Mouse (Mus musculus): Measurements from ENCODE around the gene Rslcan18.
"Not testable (repeated sequence)": the region's sequence is repeated elsewhere in the genome, so short reads cannot be mapped to it uniquely, and the experiment has no call there.

Rslcan18 gene

DNA sequence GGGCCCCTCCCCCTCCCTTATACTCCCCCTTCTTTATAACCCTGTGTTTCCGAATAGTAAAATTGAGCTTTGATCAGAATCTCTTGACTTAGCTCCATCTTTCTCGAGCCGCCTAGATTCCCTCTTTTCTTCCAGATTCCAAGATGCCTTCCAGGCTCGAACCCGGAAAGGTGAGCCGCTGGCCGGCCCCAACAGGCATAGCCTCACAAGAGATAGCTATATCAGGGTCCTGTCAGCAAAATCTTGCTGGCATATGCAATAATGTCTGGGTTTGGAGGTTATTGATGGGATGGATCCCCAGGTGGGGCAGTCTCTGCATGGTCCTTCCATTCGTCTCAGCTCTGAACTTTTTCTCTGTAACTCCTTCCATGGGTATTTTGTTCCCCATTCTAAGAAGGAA is at the start of gene Rslcan18:
Rslcan18 (minus strand) TSS at position 101 of the 400 bp plus-strand sequence.
- not testable (repeated sequence) for DNase-seq

GRCm38 (mm10) chr13:67128038-67128721 is 12.1 kb upstream of the Rslcan18 start:
- peak; percentile 81 for DNase-seq

- not testable (repeated sequence) for DNase-seq
Measured at GRCm38 (mm10) chr13:67127507-67127906, 11.4 kb upstream of the Rslcan18 start.

DNA sequence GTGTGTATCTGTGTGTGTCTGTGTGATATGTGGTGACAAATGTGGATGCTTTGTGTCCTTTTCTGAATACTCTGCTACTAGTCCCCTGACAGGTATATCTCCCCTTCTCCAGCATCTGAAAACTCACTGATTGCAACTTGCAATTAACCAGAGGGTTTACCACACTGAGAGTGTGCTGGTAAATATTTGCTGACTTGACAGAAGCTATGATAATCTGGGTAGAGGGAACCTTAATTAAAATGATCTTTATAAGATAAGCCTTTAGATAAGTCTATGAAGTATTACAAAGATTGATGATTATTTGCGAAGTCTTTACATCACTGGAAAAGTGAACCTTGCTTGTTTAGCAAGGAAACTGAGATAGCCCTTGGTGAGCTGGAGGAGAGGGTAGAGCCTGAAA is 8.4 kb upstream of the Rslcan18 start:
- DNase-seq = no peak

- not testable (repeated sequence) for DNase-seq
Measured at GRCm38 (mm10) chr13:67121360-67121759, 5.3 kb upstream of the Rslcan18 start, which contains the start of gene Zfp759. Gene Zfp759 (plus strand): TSS chr13:67121660.

DNA sequence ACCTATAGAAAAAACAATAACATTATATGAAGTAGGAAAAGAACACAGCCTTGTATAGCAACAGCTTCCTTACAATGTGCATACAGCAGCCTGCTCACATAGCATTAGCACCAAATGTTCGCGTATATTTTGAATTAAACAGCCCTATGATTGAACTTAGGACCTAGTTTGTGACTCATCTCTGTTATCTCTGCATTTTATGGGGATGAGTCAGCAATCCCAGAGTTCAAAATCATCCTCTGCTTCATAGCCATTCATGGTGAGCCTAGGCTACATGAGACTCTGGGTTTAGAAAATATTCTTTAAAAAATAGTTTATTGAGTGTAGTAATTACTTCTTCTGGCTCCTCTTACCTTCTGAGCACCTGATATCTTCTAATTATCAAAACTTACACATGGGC is 2.8 kb downstream of the Rslcan18 start:
- no peak for DNase-seq

DNA sequence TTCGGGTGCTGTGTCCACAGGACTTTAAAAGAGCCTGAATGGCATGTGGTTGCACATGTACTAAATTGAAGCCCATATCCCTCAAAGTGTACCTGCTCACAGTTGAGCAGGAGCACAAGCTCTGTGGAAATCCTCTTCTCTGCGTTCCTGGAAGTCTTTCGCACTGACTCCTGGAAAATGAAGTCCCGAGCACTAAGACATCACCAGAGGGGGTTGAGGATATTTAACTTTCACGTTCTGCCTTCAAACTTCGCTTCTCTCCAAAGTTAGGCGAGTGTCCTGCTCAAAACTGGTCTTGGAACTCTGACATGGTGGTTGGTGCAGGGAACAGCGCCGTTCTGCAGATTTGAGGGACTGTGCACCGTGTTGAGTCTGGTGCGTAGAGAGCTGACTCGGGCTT is 4.0 kb downstream of the Rslcan18 start:
- no peak for DNase-seq

- no peak for DNase-seq
Measured at GRCm38 (mm10) chr13:67108821-67109206, 7.2 kb downstream of the Rslcan18 start.

DNA sequence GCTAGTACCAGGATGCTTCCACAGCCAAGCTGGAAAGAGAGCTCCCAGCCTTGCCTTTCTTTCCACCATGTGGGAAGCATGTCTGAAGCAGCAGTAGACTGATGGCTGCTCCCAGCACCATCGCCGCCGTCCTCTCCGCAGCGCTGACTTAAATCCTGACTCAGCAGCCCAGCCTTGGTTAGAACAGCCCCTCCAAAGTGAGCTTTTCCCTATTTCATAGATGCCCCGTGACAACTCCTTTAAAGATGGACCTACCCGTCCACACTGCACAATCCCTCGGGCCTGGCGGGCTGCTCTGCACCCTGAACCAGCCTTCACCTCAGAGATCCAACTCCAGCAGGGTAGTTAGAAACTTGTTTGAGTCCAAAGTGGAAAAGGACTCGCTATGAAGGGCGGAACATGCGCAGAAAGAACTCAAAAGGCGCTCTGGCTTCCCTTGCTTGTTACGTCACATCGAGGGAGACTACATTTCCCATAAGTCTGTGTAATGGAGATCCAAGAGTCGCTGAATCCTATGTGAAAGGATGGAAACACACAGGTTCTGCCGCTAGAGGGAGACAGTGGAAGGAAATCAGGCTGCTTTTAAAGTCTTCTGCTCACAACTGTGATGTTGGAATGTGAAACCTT is 7.8 kb downstream of the Rslcan18 start, which contains the start of gene Gm28557:
Gm28557 (minus strand) TSS at position 411 of the 627 bp plus-strand sequence.
- peak; percentile 92 for DNase-seq

GRCm38 (mm10) chr13:67107681-67108080 is 8.4 kb downstream of the Rslcan18 start:
- peak; percentile 5 for DNase-seq

- no peak for DNase-seq
Measured at GRCm38 (mm10) chr13:67097876-67098275, 18.2 kb downstream of the Rslcan18 start, which contains the start of gene Zfp708. Gene Zfp708 (minus strand): TSS chr13:67097976.

DNA sequence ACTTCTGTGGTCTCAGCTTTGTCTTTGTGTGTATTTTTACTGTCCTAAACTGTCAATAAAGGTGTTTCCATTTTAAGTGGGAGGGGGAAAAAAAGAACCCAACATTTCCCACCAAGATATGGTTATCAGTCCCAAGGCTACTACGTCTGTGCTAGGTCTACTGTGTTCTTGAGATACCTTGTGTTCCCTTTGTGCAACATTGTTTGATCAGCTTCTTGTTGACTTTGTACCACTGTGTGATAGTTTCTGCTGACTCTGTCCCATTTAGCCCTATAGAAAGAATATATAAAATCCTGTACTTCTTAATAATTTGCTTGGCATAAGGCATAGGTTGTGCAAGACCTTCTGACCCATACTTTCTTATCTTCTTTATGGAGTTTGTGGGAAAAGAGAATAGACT is 25.9 kb downstream of the Rslcan18 start:
- DNase-seq = no peak

DNA sequence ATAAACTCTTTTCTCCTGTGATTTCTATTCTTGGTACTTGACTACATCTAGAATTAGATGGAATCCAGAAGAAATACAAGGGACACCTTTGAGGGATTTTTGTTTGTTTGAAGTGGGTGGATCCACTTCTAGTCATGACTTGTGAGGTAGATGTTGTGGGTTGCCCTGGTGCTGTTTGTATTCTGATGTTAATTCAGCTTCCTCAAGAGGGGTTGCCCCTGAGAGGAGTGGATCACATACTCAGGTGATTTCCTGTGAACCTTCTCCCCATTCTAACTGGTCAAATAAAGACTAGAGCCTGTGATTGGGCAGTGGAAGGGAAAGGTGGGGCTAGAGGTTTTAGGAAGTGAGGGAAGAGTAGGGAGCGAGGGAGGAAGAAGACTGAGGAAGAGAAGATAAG is 34.1 kb downstream of the Rslcan18 start:
- DNase-seq = peak; percentile 8

DNA sequence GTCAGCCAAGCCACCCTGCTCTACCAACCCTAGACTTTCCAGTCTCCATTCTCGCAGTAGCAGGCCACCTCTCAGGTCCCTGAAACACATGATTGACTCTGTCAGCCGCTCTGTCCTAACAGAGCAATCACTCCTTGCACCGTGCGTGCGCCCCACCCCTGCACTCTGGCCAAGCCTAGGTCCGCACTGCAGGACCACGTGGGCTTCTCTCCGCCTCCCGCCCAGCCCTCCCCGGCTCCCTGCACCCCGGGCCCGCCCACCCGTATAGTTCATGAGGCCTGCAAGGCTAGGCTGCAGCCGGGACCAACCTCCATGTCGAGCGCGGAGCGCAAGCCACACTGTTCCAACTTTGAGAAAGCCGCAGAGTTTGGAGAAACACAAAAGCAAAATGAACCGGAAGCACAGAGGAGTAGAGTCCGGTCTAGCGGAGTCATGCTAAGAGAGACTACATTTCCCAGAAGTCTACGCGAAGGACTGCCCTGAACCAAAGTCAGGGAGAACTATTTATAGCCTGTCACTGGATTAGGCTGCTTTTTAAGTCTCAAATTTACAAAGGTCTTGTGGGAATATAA is 34.8 kb downstream of the Rslcan18 start:
- peak; percentile 59 for DNase-seq

- no peak for DNase-seq
Measured at GRCm38 (mm10) chr13:67077244-67077643, 38.8 kb downstream of the Rslcan18 start.

DNA sequence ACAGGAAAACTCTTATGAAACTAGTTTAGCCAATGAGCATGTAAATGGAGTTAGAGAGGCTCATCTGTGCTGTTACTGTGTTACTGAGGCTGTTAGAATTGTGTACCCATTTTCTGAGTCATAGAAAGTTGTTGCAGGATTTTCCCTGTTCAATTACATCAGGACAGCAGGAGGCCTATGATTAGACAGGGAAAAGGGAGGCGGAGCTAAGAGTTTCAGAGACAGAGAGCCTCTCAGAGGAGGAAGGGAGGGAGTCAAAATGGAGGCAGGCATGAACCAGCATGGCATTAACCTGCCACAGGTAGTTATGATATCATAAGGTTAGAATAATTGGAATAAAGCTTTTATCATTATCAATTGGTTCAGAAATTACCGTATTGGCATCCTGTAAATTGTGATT is 43.3 kb downstream of the Rslcan18 start:
- no peak for DNase-seq

DNA sequence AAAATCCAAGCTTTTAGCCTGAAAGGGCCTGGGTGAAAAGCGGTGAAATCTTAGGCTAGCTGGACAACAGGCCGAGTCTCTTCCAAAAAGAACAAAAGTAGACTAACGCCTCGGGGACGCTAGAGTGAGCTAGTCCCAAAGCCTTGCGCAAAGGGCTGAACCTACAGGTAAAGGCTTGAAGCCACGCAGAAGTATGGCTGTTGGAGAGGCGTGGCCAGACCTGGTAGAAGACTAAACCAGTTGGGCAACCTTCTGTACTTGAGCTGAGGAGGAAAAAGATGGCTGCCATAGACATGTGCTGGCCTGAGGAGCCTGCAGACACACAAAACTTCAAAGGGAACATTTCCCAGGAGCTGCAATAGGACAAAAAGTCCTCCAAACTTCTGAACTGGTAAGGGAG is 50.7 kb downstream of the Rslcan18 start:
- DNase-seq = no peak

DNA sequence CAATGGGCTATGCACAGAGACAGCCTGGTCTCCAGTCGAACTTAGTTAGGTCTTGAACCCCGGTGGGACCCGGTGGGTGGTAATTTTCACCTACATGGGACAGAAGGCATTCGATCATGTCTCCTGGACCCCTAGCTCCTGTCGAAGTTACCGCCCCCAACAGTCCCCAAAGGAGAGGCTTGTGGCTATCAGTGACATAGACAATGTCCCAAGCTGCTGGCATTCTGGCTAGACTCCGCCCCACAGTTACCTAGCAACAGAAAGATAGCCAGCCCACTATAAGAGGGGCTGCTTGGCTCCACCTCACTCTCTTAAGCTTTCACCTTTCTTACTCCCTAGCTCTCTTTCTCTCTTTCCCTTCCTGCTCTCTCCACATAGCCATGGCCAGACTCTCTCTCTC is 53.6 kb downstream of the Rslcan18 start:
- DNase-seq = peak; percentile 7

- peak; percentile 90 for DNase-seq
Measured at GRCm38 (mm10) chr13:67060786-67061358, 55.2 kb downstream of the Rslcan18 start, which contains the start of gene Zfp712. Gene Zfp712 (minus strand): TSS chr13:67061170.

DNA sequence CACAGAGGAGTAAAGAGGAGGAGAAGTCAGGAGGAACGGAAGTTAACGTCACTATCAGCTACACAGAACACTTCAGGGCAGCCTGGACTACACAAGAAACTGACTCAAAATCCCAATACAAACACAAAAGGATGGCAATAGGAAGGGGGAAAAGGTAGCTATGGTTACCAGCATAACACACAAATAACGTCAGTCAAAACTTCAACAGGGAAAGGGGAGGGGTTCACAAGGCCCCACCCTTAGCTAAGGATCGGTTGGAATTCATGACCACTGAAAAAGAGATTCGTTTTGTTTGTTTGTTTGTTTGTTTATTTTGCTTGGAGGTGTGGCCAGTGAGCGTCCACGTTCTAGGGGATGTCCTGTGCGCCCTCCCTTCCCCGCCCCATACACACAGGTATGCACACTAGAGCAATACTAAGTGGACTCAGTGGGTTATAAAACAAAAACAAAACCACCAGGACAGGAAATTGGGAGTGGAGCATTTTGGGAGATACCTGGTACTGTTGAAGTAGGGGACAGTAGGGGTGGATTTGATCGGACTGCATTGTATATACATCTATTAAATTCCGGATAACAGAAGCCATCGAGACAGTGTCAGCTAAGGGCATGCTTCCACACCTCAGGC is 55.8 kb downstream of the Rslcan18 start:
- DNase-seq = no peak

All from cerebellum, adult 8-10 months (tissue).